Mouse (Mus musculus) layer of hippocampus, postnatal 14 days (tissue): ENCODE measurements at regions not wholly inside any gene's neighbourhood (a gene's known extent, or its start where the extent isn't known, plus 50 kb on each side); places are given as distances from the start of the nearest gene placed in this dataset.
A peak's percentile ranks its signal among the peaks of the same experiment; 100 is the strongest.

Experiments used
- DNase-seq, 2 experiments: peaks; one replicate each; pipeline ENCODE4 v3.0.0; 2021 to 2022; ENCODE audit warnings: low spot score in 2 of 2, mixed read lengths in 1 of 2

DNA sequence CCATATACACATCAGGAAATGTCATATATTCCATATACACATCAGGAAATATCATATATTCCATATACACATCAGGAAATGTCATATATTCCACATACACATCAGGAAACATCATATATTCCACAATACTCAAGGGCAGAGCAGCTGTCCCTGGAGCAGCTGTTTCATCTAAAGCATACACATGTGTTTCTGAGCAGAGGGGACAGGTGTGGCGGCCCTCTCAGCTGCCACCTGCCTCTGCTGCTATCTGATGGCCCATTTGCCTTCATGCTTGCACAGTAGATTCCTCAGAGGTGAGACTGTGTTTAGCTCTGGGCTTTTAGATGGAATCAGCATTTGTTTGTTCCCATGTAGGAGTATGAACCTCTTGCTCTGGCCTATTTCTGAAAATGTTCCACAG, 158.1 kb upstream of the Igfbp3 start:
- DNase-seq: no peak

DNA sequence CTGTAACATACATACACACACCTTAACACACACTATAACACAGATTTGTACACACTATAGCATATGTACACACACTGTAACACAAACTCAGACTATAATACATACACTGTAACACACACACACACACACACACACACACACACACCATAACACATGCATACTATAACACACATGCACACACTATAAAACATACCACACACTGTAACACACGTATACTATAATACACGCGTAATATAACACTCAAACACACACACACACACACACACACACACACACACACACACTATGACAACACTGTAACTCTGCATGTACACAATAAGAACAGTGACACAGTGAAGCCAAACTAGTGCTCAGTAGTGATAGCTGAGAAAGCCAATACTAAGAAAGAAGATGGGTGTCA, 147.7 kb upstream of the Igfbp3 start:
- no peak for DNase-seq

GRCm38 (mm10) chr11:7348601-7349000, 134.9 kb upstream of the Igfbp3 start:
- no peak for DNase-seq

- no peak for DNase-seq
Observed at GRCm38 (mm10) chr11:7337826-7338225, 124.1 kb upstream of the Igfbp3 start.

DNA sequence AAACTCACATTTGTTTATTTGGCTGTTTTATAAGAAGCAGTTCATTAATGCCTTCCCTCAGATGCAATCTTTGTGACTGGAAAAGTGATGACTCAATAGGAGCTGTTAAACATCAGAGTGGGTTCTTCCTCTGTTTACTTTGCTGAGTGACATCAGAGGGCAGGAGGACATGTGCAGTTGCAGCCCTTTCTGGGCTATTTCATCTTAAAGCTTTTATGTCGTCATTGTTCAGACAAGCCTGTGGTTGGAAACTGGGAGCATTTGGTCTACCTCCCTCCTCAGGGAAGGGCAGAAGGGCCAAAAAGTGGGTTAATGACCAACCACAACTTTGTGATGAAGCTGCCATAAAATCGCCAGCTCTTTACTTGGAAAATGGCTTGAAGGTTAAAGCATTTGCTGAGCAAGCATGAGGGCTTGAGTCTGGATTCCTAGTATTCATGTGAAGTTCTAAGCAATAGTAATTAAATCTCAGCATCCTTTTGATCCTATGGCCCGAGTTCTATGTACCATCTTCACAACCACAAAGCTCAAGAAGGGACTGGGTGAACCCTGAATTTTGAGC, 103.8 kb upstream of the Igfbp3 start:
- no peak for DNase-seq

GRCm38 (mm10) chr11:7296252-7296651, 82.5 kb upstream of the Igfbp3 start:
- DNase-seq: no peak

GRCm38 (mm10) chr11:7289242-7289938, 75.7 kb upstream of the Igfbp3 start:
- DNase-seq: peak; percentile 23 to 43

DNA sequence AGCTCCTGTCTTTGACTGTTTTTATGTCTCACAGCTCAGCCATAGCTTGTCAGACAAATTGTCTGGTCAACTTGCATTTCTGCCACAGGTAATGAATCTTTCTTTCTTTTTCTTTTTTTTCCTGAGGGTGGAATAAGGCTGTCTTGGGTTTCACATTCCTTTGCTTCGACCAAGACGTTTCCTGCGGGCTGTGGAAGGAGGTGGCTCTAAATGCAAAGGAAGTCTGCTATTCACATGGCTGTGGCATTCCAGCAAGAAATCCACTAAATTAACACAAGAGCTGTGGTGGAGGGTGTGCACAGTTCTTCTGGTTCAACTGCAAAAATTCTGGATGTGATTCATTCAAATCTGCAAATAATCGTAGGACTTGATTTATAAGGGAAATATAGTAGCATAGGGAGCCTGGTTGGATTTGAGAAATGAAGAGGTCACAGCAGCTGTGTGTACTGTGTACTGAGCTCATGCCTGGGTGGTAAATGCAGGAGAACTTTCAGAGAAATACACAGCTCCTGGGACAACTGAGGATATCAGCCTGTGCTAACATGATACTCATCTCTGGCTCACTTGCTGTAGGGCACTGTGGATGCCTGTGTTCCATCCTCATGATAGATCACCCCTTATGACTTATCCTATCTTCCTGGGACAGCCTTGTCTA, 71.2 kb upstream of the Igfbp3 start:
- DNase-seq: no peak

- DNase-seq: no peak
Observed at GRCm38 (mm10) chr11:7282981-7283380, 69.3 kb upstream of the Igfbp3 start.

- no peak for DNase-seq
Observed at GRCm38 (mm10) chr11:7282188-7282587, 68.5 kb upstream of the Igfbp3 start.

DNA sequence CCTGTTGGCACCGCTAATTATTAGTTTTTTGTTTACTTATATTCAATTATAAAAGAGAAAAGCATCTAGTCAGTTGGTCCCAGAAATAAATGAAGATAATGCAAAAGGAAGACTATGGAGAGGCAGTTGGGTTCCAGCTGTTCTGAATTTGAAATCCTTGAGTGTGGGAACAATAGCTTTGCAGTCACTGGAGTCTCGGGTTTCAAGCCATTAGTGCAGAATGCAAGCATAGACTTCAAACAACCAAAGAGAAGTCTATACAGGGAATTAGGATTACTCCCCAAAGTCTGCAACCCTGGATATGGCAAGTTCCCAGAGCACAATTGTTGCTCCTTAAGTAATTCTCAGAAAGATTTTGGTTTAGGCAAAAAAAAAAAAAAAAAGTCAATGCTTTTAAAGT, 67.9 kb upstream of the Igfbp3 start:
- DNase-seq: no peak

- no peak for DNase-seq
Observed at GRCm38 (mm10) chr11:7279891-7280290, 66.2 kb upstream of the Igfbp3 start.

GRCm38 (mm10) chr11:7272543-7272942, 58.8 kb upstream of the Igfbp3 start:
- no peak for DNase-seq

DNA sequence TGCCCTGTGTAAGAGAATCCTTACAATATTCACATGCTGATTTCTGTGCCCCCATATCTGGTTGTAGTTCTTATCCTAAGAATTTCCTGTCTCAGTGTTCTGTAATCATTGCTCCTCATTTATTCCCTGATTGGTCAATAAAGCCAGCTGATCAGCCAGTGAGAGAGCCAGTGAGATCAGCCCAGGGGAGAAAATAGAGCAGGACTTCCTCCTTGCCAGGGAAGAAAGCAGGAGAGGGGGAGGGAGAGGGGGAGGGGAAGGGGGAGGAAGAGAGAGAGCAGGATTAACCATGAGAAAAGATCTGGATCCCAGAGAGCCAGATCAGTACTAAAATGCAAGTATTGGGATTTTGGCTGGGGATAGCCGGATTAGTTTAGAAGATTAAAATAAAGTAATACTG, 57.2 kb upstream of the Igfbp3 start:
- DNase-seq: no peak

GRCm38 (mm10) chr11:7263971-7264370, 50.2 kb upstream of the Igfbp3 start:
- no peak for DNase-seq
